Mouse (Mus musculus) small intestine, adult 2 months (tissue): ENCODE results near the gene Thsd7a.

Experiments used
- CTCF ChIP-seq: fragments of 200-500 bp; IDR thresholded peaks from 2 replicates; pipeline ENCODE4 v1.5.1; 2012; ENCODE audit warnings: low read depth, mild to moderate bottlenecking, control low read depth, inconsistent platforms, low read length, moderate library complexity, mixed read lengths; ENCODE audit not compliant: insufficient replicate concordance, insufficient read length; ENCODE audit errors: extremely low read depth
- POLR2A ChIP-seq: fragments of 200-500 bp; IDR thresholded peaks from 2 replicates; pipeline ENCODE4 v1.6.1; 2012; ENCODE audit warnings: low read depth, mild to moderate bottlenecking, control low read depth, inconsistent platforms, low read length, moderate library complexity

- no peak for TF ChIP-seq POLR2A
- no peak for TF ChIP-seq CTCF
Measured at GRCm38 (mm10) chr6:12503867-12504266, 245.3 kb downstream of the Thsd7a start.
